Mouse (Mus musculus) urinary bladder, adult 2 months (tissue): ENCODE data around the gene Zfp553. TPM values are rescaled to one million over a fixed set of nuclear protein-coding genes. Genes with fewer than 3 reads are reported as not detected.
A peak's percentile ranks its signal among the peaks of the same experiment; 100 is the strongest.
"Not testable (repeated sequence)": the region's sequence is repeated elsewhere in the genome, so short reads cannot be mapped to it uniquely, and the experiment has no call there.

Experiments used
- DNase-seq: peaks from one replicate; pipeline ENCODE4 v3.0.0; 2022; ENCODE audit warnings: low spot score
- polyA plus RNA-seq: library from polyadenylated mRNA; depleted of rRNA; stranded (reverse); fragments of >200 nt; gene quantifications from 2 replicates; pipeline ENCODE4 v1.2.3, GENCODE M21; 2012

Zfp553 gene
- polyA plus RNA-seq, 1 experiment: 10.5 TPM

- DNase-seq: no peak
These were observed 498 bp downstream of the Zfp553 start for GRCm38 (mm10) chr7:127233368-127233749.

GRCm38 (mm10) chr7:127233765-127234164 is 904 bp downstream of the Zfp553 start:
- no peak for DNase-seq

GRCm38 (mm10) chr7:127234777-127235176 is 1.9 kb downstream of the Zfp553 start:
- no peak for DNase-seq

- DNase-seq: no peak
These were observed 10.6 kb downstream of the Zfp553 start for GRCm38 (mm10) chr7:127243361-127243867.

GRCm38 (mm10) chr7:127243870-127244657 is 11.2 kb downstream of the Zfp553 start, which contains the start of gene Zfp771:
TSS of gene Zfp771 (plus strand) at chr7:127244274.
- DNase-seq: peak; percentile 88

GRCm38 (mm10) chr7:127244658-127245510 is 12.0 kb downstream of the Zfp553 start:
- DNase-seq: no peak

GRCm38 (mm10) chr7:127250511-127250910 is 17.6 kb downstream of the Zfp553 start:
- not testable (repeated sequence) for DNase-seq

GRCm38 (mm10) chr7:127252414-127252813 is 19.6 kb downstream of the Zfp553 start:
- DNase-seq: no peak

- no peak for DNase-seq
These were observed 20.5 kb downstream of the Zfp553 start for GRCm38 (mm10) chr7:127253341-127253740.

GRCm38 (mm10) chr7:127253821-127254769 is 21.2 kb downstream of the Zfp553 start:
- DNase-seq: peak; percentile 87

GRCm38 (mm10) chr7:127255008-127255407 is 22.1 kb downstream of the Zfp553 start:
- DNase-seq: no peak

- no peak for DNase-seq
These were observed 23.1 kb downstream of the Zfp553 start for GRCm38 (mm10) chr7:127255965-127256364.

GRCm38 (mm10) chr7:127256518-127256917 is 23.7 kb downstream of the Zfp553 start:
- no peak for DNase-seq

GRCm38 (mm10) chr7:127259186-127259905 is 26.5 kb downstream of the Zfp553 start:
- DNase-seq: no peak

- DNase-seq: peak; percentile 87
These were observed 27.6 kb downstream of the Zfp553 start, which contains the start of gene Dctpp1 for GRCm38 (mm10) chr7:127260309-127261111. TSS of gene Dctpp1 (minus strand) at chr7:127260709.

- DNase-seq: no peak
These were observed 29.5 kb downstream of the Zfp553 start for GRCm38 (mm10) chr7:127262218-127262961.

GRCm38 (mm10) chr7:127263526-127263925 is 30.7 kb downstream of the Zfp553 start:
- no peak for DNase-seq

- no peak for DNase-seq
These were observed 37.4 kb downstream of the Zfp553 start for GRCm38 (mm10) chr7:127270256-127270655.

- DNase-seq: no peak
These were observed 37.8 kb downstream of the Zfp553 start for GRCm38 (mm10) chr7:127270666-127271065.
